Mouse (Mus musculus): ENCODE measurements around the gene Gpr173. TPM values are rescaled to one million over a fixed set of nuclear protein-coding genes. Genes with fewer than 3 reads are reported as not detected.

The Gpr173 gene
- polyA plus RNA-seq (2016; fragmentation: Nextera tagmentation; extraction: Ambion mirVana): 4.5 and 7.6 TPM in 2 replicates

DNA sequence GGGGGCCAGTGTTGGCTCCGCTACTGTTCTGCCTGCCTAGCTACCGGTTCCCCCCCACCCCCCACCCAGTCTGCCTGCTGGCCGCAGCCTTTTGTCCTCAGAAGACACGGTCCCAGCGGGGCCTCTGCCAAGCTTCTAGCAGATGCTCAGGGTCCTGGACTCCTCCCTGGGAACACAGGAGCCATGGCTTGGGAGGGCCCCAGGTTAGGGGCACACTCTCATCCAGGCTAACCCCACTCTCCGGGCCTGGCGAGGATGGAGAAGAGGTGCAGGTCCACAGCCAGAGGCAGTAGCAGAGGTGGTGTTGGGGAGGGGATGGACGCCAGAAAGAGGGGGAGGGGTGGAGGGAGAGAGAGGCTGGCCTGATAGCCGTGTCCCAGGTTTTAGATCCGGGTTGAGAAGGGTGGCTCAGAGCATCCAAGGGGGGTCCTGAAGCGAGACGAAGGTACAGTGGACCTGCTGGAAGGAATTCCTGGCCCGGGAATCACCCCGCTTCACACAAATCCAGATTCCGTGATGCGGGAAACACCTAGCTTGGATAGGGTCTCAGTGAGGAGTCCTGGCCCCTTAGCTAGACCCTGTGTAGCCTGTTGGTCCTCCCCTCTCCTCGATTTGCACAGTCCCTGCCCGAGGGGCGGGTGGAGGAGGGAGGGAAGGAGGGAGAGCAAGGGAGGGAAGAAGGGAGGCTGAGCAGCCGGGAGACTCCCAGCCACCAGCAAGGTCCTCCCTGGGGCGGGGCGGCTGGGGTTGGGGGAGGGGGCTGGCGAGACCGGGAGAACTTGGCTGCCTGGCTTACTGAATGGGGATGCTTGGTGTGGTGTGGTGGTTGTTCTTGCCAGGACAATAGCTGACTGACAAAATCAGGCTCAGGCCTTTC lies at the start of gene Gpr173:
TSS of gene Gpr173 (minus strand) at position 308 of the 877 bp plus-strand sequence.
- WGBS: 19% methylated on average over 23 of the region's 24 CpGs
- no peaks in the 10 kb centered on the region for H3K36me3 ChIP-seq
- H3K4me1 ChIP-seq (replicated peaks): peaks cover 26% of the 10 kb centered on the region
- no peaks in the 10 kb centered on the region for H3K9me3 ChIP-seq
- peak within 1 kb of the TSS; percentile 92 for H3K27ac ChIP-seq
- DNase-seq (ENCODE audit: low spot score): peak; percentile 83
- H3K27me3 ChIP-seq (ENCODE audit: insufficient read depth, poor library complexity, severe bottlenecking): peaks cover 85% of the 10 kb centered on the region
- peak within 1 kb of the TSS; percentile 65 for H3K4me3 ChIP-seq

DNA sequence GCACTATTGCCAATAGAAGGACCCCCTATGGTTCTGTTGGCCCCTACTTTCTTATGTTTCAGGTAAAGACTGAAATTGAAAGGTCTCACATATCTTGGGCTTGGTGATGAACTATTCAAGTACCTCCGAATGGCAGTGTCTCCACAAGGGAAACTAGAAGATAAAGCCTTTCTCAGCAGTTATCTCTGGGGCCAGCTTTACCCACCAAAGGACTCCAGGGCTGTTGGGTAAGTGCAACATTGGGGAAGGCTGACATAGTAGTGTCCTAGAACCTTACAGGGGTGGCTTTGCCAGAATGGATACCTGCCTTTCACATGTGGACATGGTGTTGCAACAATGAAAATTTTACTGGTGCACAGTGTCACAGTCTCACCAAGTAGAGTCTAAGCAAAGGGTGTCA lies 34.7 kb upstream of the Gpr173 start:
- Histone ChIP-seq H3K4me3 (no peak overlapping the region), H3K9me3 (no peaks in the 10 kb centered on the region), H3K27ac (no peak overlapping the region), H3K36me3 (no peaks in the 10 kb centered on the region), H3K27me3 (ENCODE audit: insufficient read depth, poor library complexity, severe bottlenecking) (peaks cover 90% of the 10 kb centered on the region), H3K4me1 (replicated peaks) (no peaks in the 10 kb centered on the region)
- WGBS: 92% methylated on average over 1 of the region's 1 CpGs
- no peak for DNase-seq (ENCODE audit: low spot score)

DNA sequence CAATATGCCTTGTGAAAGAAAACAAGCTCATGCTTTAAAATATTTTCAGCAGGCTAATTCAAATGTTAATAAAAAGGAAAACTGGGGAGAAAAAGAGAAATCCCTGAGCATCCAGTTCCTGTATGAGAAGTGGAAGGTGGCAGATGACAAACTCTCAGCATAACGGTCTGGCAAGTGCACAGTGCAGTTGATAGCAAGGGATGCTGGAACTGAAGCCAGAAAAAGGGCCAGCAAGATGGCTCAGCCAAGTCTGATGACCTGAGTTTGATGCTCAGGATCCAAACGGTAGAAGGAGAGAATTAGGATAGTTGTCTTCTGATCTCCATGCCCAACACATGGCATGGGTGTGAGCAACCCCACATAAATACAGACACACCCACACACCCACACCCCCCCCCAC lies 31.6 kb upstream of the Gpr173 start:
- H3K27ac ChIP-seq: no peak overlapping the region
- peaks cover 79% of the 10 kb centered on the region for H3K27me3 ChIP-seq (ENCODE audit: insufficient read depth, poor library complexity, severe bottlenecking)
- WGBS: 81% methylated on average over 2 of the region's 2 CpGs

DNA sequence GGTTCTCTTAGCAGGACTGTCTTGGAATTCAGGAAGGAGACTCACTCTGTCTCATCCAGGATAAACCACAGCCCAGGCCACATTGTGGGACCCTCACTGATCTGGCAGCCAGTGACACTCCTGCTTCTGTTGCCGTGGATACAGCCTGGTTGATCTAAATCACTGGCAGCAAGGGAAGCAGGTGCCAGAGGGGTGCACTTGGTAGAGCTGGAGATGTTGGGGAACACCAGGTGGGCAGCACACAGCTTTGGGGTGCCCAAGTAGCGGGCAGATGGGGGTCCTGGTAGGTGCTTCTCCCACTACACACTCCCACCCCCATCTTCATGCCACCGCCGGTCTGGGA lies 479 bp downstream of the Gpr173 start:
- H3K4me3 ChIP-seq: peak overlapping the region; percentile 65
- H3K27ac ChIP-seq: peak overlapping the region; percentile 92
- H3K9me3 ChIP-seq: no peaks in the 10 kb centered on the region
- H3K27me3 ChIP-seq (ENCODE audit: insufficient read depth, poor library complexity, severe bottlenecking): peaks cover 85% of the 10 kb centered on the region
- H3K36me3 ChIP-seq: no peaks in the 10 kb centered on the region
- DNase-seq (ENCODE audit: low spot score): no peak
- peaks cover 26% of the 10 kb centered on the region for H3K4me1 ChIP-seq (replicated peaks)
- 14% methylated on average over 4 of the region's 4 CpGs for WGBS

More for the DNA sequence above, 31.6 kb upstream of the Gpr173 start:
- H3K4me1 ChIP-seq (replicated peaks): no peaks in the 10 kb centered on the region
- no peaks in the 10 kb centered on the region for H3K9me3 ChIP-seq
- H3K36me3 ChIP-seq: no peaks in the 10 kb centered on the region
- no peak overlapping the region for H3K4me3 ChIP-seq
- no peak for DNase-seq (ENCODE audit: low spot score)

DNA sequence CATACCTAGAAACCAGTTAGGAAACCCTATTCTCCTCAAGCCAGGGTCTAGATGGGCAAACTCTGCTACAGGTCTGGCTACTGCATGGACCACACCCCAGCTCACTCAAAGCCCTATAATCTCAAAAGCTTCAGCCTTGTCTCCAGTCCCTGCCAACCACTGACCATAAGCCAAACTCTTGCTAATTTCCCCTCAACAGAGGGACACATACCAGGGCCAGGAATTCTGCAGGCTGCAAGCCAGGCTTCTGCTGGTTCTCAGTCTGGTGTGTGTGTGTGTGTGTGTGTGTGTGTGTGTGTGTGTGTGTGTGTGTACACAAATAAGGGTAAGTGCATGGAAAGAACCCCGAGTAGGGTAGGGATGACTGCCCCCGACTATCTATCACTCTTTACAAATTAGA lies 2.1 kb downstream of the Gpr173 start:
- 93% methylated on average over 2 of the region's 2 CpGs for WGBS
- Histone ChIP-seq H3K9me3 (no peaks in the 10 kb centered on the region), H3K36me3 (no peaks in the 10 kb centered on the region), H3K27me3 (ENCODE audit: insufficient read depth, poor library complexity, severe bottlenecking) (peaks cover 93% of the 10 kb centered on the region), H3K27ac (no peak overlapping the region), H3K4me1 (replicated peaks) (peaks cover 26% of the 10 kb centered on the region), H3K4me3 (peak overlapping the region; percentile 9; the same call in 1 of the 2 replicates)
- DNase-seq (ENCODE audit: low spot score): no peak

DNA sequence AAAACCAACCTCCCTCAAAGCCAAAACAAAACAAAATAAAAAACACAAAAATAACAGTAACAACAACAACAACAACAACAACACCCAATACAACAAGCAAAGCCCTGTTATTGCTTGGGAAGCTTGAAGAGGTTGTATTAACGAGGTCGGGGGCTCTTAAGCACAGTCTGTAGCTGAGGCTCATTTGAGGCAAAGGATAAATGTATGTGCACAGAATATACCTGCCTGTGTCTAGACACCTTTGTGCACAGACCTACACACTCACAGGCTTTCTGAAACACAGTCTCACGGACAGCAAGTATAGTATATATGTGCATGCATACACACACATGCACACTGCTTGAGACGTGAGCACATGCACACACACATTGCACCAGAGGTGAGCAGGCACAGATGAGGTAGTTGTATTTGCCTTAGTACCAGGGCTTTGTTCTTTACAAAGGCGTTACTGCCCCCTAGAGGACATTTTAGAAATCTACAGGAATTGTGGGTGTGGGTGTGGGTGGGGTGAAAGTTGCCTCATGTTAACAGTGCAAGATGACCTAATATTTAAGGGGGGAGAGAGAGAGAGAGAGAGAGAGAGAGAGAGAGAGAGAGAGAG lies 15.9 kb downstream of the Gpr173 start:
- WGBS: 29% methylated on average over 5 of the region's 5 CpGs
- H3K9me3 ChIP-seq: no peaks in the 10 kb centered on the region
- H3K36me3 ChIP-seq: no peaks in the 10 kb centered on the region
- no peaks in the 10 kb centered on the region for H3K4me1 ChIP-seq (replicated peaks)
- DNase-seq (ENCODE audit: low spot score): peak; percentile 20
- peaks cover 87% of the 10 kb centered on the region for H3K27me3 ChIP-seq (ENCODE audit: insufficient read depth, poor library complexity, severe bottlenecking)
- H3K27ac ChIP-seq: no peak overlapping the region
- H3K4me3 ChIP-seq: no peak overlapping the region

DNA sequence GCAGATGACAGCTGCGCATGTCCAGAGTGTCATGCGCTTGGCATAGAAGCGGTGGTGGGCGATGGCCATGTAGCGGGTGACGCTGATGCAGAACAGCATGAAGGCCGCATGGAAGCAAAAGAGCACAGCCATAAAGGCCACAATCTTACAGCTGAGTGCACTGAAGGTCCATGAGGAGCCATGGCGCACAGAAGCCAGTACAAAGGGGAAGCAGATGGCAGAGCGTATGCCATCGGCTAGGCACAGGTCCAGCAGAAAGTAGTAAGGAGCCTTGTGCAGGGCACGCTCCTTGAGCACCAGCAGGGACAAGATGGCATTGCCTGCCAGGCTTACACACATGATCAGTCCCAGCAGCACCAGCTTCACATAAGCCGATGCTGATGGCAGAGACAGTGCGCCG lies 21.5 kb downstream of the Gpr173 start:
- no peak for DNase-seq (ENCODE audit: low spot score)
- WGBS: 96% methylated on average over 14 of the region's 14 CpGs
- Histone ChIP-seq H3K9me3 (no peaks in the 10 kb centered on the region), H3K27me3 (ENCODE audit: insufficient read depth, poor library complexity, severe bottlenecking) (peaks cover 93% of the 10 kb centered on the region), H3K4me1 (replicated peaks) (no peaks in the 10 kb centered on the region), H3K27ac (no peak overlapping the region), H3K36me3 (peaks cover 14% of the 10 kb centered on the region), H3K4me3 (no peak overlapping the region)

DNA sequence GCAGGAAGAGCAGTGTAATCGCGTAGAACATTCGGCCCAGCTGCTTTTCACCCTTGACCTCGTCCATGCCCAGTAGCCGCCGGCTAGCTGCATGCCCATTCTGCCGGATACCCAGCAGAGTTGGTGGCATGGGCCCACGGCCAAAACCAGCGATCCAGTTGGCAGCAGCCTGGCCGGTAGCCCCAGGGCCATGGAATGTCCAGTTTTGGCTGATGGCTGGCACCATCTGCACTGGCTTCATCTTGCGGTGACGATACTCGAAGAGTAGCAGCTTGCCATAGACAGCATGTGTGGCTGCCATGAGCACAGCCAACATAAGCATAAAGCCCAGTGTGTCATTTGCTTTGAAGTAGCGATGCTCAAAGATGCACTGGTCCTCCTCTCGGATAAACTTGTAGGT lies 21.9 kb downstream of the Gpr173 start:
- Histone ChIP-seq H3K9me3 (no peaks in the 10 kb centered on the region), H3K27ac (no peak overlapping the region), H3K4me1 (replicated peaks) (peaks cover under 1% of the 10 kb centered on the region; the same call in 1 of the 2 replicates), H3K36me3 (peaks cover 14% of the 10 kb centered on the region), H3K4me3 (no peak overlapping the region), H3K27me3 (ENCODE audit: insufficient read depth, poor library complexity, severe bottlenecking) (peaks cover 96% of the 10 kb centered on the region)
- 94% methylated on average over 15 of the region's 15 CpGs for WGBS
- DNase-seq (ENCODE audit: low spot score): no peak

DNA sequence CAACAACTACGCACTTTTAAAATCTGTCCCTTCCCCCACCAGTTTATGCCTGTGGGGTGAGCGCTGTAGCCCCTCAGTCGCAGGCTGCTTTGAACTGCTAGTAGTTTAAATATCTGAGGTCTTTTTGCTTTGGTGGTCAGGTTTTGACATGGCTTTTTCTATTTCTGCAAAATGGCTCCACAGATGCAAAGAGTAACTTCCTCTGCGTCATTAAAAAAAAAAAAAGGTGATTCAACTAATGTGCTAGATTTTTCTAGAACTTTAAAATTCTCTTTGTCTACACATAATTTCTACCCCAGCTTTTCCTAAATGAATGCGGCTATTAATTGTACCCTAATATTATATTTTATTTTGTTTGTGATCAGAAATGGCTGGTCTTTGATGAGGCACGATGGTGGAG lies 25.6 kb downstream of the Gpr173 start:
- peaks cover 39% of the 10 kb centered on the region for H3K36me3 ChIP-seq
- H3K27ac ChIP-seq: peak overlapping the region; percentile 92
- no peak for DNase-seq (ENCODE audit: low spot score)
- WGBS: 38% methylated on average over 6 of the region's 6 CpGs
- peaks cover 12% of the 10 kb centered on the region; the same call in 1 of the 2 replicates for H3K4me1 ChIP-seq (replicated peaks)
- H3K27me3 ChIP-seq (ENCODE audit: insufficient read depth, poor library complexity, severe bottlenecking): peaks cover 99% of the 10 kb centered on the region
- H3K4me3 ChIP-seq: peak overlapping the region; percentile 70
- H3K9me3 ChIP-seq: no peaks in the 10 kb centered on the region

DNA sequence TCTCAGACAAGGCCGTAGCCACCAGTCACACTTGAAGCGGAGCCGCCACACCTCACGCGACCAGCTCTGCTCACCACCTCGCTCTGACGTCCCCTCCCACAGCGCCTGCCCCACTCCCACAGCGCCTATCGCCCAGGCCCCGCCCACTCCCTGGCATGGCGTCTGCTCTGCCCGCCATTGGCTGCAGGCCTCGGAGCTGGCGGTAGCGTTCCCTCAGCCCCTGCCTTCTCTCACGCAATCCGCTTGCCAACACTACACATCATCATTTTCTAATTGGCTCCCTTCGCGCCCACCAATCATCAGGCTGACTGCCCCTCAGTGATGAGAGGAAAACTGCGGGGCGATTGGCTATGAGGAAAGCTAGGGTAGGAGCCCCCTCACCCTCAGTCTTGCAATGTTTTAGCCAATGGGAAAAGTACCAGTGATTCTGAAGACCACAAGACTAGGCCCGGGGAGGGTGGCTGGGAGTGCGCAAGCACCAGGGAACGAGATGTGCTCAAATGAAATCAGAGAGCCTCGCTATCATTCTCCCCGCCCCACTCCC lies 26.1 kb downstream of the Gpr173 start, which contains the start of gene Tspyl2:
TSS of gene Tspyl2 (minus strand) at position 68 of the 544 bp plus-strand sequence.
- H3K27me3 ChIP-seq (ENCODE audit: insufficient read depth, poor library complexity, severe bottlenecking): peaks cover 100% of the 10 kb centered on the region
- peak within 1 kb of the TSS; percentile 70 for H3K4me3 ChIP-seq
- H3K36me3 ChIP-seq: peaks cover 41% of the 10 kb centered on the region
- H3K9me3 ChIP-seq: no peaks in the 10 kb centered on the region
- peaks cover 16% of the 10 kb centered on the region; the same call in 1 of the 2 replicates for H3K4me1 ChIP-seq (replicated peaks)
- 13% methylated on average over 27 of the region's 27 CpGs for WGBS
- peak; percentile 90 for DNase-seq (ENCODE audit: low spot score)
- peak within 1 kb of the TSS; percentile 92 for H3K27ac ChIP-seq

DNA sequence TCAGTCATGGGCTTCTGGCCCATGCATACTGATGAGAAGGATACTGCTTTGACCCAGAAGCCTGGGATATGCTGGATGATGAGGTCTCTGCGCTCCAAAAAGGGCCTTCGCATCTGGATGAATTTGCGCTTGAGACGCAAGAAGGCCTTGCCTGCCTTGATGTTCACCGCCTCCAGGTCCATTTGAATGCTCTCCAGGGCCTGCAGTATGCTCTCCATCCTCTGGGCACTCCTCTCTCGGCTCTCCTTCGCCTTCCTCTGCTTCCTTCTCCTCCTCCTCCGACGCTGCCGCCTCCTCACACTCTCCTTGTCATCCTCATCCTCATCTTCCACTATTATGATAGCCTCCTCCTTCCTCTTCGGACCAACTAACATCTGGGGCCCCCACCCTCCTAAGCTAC lies 27.0 kb downstream of the Gpr173 start:
- H3K27ac ChIP-seq: peak overlapping the region; percentile 92
- H3K4me1 ChIP-seq (replicated peaks): peaks cover 23% of the 10 kb centered on the region; the same call in 1 of the 2 replicates
- H3K9me3 ChIP-seq: no peaks in the 10 kb centered on the region
- peak; percentile 30 for DNase-seq (ENCODE audit: low spot score)
- H3K4me3 ChIP-seq: peak overlapping the region; percentile 70
- 36% methylated on average over 11 of the region's 11 CpGs for WGBS
- peaks cover 33% of the 10 kb centered on the region for H3K36me3 ChIP-seq
- peaks cover 100% of the 10 kb centered on the region for H3K27me3 ChIP-seq (ENCODE audit: insufficient read depth, poor library complexity, severe bottlenecking)

DNA sequence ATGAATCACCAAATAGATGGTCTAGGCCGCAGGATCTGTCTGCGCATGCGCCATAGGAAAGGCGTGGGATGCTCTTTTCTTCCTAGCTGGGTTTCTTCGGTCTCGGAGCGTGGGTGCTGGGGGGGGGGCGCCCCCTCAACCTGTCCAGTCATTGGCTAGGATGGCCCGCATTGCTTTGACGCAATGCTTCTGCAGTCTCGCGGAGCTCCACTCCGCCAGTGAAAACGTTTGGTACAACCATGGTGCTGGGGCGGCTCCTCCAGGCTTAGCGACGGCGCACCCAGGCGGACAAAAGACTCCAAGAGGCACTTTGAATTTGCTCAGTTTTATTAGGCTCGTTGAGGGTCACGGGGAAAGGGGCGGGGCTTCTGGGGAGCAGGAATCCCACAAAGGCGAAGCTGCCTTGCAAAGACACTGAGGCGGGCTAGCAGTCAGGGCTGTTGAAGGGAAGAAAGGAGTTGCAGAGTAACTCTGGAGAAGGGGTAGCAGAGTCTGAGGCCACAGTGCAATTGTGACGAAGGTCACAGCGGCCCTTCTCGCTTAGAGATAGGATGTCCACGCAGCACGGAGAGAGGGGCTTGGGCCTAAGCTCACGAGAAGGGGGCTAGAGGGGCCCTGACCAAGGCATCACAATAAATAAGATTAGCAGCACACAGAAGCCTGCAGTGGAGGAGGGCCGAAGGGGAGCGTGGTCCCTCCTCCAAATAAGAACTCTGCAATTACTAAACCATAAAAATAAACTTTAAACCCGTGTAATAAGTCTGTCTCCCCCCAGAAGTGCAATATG lies 31.8 kb downstream of the Gpr173 start:
- H3K9me3 ChIP-seq: no peaks in the 10 kb centered on the region
- peaks cover 23% of the 10 kb centered on the region; the same call in 1 of the 2 replicates for H3K4me1 ChIP-seq (replicated peaks)
- 18% methylated on average over 33 of the region's 33 CpGs for WGBS
- H3K4me3 ChIP-seq: peak overlapping the region; percentile 46
- peak overlapping the region; percentile 93 for H3K27ac ChIP-seq
- H3K36me3 ChIP-seq: peaks cover 27% of the 10 kb centered on the region
- peak; percentile 90 for DNase-seq (ENCODE audit: low spot score)
- peaks cover 77% of the 10 kb centered on the region for H3K27me3 ChIP-seq (ENCODE audit: insufficient read depth, poor library complexity, severe bottlenecking)
